Mouse (Mus musculus) midbrain, embryonic 10.5 days (tissue): ENCODE data around the gene Tut7. TPM values are rescaled to one million over a fixed set of nuclear protein-coding genes. Genes with fewer than 3 reads are reported as not detected.
A peak's percentile ranks its signal among the peaks of the same experiment; 100 is the strongest.

Experiments
- DNase-seq: peaks from one replicate; pipeline ENCODE4 v3.0.0-alpha.2; 2017; ENCODE audit warnings: low spot score
- H3K27ac ChIP-seq: fragments of 300-500 bp; sonication (generic); replicated peaks from 2 replicates; pipeline ENCODE4 v1.5.1; 2016; ENCODE audit warnings: mild to moderate bottlenecking
- H3K27me3 ChIP-seq: fragments of 300-500 bp; sonication (generic); 2 replicates; pipeline ENCODE4 v1.6.1; 2016; ENCODE audit warnings: low read depth, mild to moderate bottlenecking; ENCODE audit not compliant: poor library complexity, severe bottlenecking
- H3K36me3 ChIP-seq: fragments of 300-500 bp; sonication (generic); 2 replicates; pipeline ENCODE4 v1.6.1; 2016; ENCODE audit warnings: mild to moderate bottlenecking, moderate library complexity
- H3K4me1 ChIP-seq: fragments of 300-500 bp; sonication (generic); 2 replicates; pipeline ENCODE4 v1.6.1; 2016
- H3K4me3 ChIP-seq: fragments of 300-500 bp; sonication (generic); 2 replicates; pipeline ENCODE4 v1.5.1; 2016; ENCODE audit warnings: mild to moderate bottlenecking, moderate library complexity
- H3K9me3 ChIP-seq: fragments of 300-500 bp; sonication (generic); replicated peaks from 2 replicates; pipeline ENCODE4 v1.6.1; 2016; ENCODE audit warnings: mild to moderate bottlenecking
- WGBS: fragments of 180-500 bp; shearing (Covaris S2); methylation state at CpG from one replicate; pipeline ENCODE4 v1.1.7; 2016; 5-methylcytosine and 5-hydroxymethylcytosine counted together
- polyA plus RNA-seq: library from polyadenylated mRNA; unstranded; fragments of >200 nt; fragmentation: Nextera tagmentation; extraction: Ambion mirVana; gene quantifications from 2 replicates; pipeline ENCODE4 v1.2.1, GENCODE M21; 2016

The Tut7 gene
- polyA plus RNA-seq = 34.8 and 44.6 TPM in 2 replicates

DNA sequence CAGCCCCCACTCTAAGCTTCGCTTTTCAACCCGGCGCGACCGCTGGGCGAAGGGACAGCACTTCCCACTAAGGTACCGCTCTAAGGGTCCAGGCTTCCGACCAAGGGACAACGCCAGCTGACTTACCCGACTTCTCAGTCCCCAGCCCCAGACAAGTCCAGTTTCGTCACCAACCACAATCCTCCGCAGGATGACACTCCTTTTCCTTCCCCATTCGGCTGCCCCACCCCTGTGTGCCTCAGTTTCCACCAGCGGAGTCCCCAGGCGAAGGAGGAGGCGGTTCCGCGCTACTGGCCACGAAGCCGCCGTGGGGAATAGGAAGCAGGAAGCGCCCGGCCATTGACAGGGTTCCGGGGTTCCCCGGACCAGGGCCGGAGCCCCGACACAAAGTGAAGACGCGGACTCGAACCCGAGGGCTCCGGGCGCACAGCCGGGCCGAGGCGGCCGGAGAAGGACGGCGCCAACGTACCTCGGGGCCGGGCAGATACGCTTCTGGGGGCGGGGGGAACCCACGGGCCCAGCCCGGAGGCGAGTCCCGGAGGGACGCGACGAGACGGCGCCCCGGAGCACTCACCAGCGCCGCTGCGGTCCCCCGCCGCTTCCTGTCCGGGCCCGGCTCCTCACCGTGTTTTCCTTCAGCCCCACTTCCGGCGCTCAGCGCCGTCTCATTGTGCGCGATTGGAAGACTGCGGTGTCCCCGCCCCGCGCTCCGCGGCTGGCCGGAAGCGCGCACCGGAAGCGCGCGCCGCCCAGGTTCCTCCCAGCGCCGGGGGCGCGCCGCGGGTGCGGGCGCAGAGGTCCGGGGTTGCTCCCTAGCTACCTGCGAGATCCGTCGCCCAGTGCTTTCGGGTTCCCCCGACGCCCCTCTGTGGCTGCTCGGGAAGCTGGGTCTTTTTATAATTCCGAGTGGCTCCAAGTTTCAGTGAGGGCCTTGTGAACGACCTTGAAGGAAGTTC is at the start of gene Tut7:
Gene Tut7, minus strand, starts transcription at position 641 of the 956 bp plus-strand sequence.
- peak within 1 kb of the TSS; percentile 93 for H3K27ac ChIP-seq
- WGBS = under 1% methylated on average over 97 of the region's 100 CpGs

DNA sequence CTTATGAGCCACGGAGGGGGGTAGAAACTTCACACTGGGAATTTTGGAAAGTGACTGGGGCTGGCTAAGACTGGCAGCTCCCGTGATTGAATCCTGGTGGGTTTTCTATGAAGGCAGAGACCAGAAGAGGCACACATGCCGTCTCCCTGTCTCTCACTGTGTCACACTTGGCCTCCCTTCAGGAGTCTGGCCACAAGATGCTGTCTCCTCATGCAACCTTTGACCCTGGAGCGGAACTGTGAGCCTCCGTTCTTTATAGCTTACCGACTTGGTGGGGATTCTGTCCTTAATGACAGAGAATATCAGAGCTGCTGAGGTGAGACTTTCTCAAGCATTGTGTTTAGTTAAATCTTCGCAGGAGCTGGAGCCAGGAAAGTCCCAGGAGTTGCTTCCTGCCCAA is 49.5 kb upstream of the Tut7 start:
- WGBS = 65% methylated on average over 7 of the region's 7 CpGs

More for the DNA sequence above, at the start of gene Tut7:
- Histone ChIP-seq H3K4me1 (peaks cover 37% of the 10 kb centered on the region), H3K27me3 (no peaks in the 10 kb centered on the region), H3K36me3 (peaks cover 23% of the 10 kb centered on the region), H3K9me3 (no peaks in the 10 kb centered on the region), H3K4me3 (peak within 1 kb of the TSS; percentile 98)
- DNase-seq = peak; percentile 95

DNA sequence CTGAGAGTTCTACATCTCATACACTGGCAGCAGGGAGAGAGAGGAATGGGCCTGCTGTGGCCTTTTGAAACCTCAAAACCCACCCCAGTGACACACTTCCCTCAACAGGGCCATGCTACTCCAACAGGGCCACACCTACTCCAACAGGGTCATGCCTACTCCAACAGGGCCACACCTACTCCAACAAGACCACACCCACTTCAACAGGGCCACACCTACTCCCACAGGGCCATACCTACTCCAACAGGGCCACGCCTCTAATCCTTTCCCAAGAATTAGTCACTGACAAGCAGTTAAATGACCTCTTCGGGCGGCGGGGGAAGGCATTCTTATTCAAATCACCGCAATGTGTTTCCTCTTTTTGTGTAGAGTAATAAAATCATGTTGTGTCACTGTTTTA is 47.1 kb upstream of the Tut7 start:
- H3K9me3 ChIP-seq = no peaks in the 10 kb centered on the region
- H3K4me3 ChIP-seq = no peak overlapping the region
- no peaks in the 10 kb centered on the region for H3K36me3 ChIP-seq
- 91% methylated on average over 5 of the region's 5 CpGs for WGBS
- H3K4me1 ChIP-seq = 0 out of 2 replicates have a peak, but pooled peaks cover 3% of the 10 kb centered on the region
- no peak overlapping the region for H3K27ac ChIP-seq
- H3K27me3 ChIP-seq = no peaks in the 10 kb centered on the region
- DNase-seq = no peak

More for the DNA sequence above, 49.5 kb upstream of the Tut7 start:
- Histone ChIP-seq H3K36me3 (no peaks in the 10 kb centered on the region), H3K27ac (no peak overlapping the region), H3K4me1 (0 out of 2 replicates have a peak, but pooled peaks cover 3% of the 10 kb centered on the region), H3K27me3 (no peaks in the 10 kb centered on the region), H3K9me3 (no peaks in the 10 kb centered on the region), H3K4me3 (no peak overlapping the region)
- no peak for DNase-seq

DNA sequence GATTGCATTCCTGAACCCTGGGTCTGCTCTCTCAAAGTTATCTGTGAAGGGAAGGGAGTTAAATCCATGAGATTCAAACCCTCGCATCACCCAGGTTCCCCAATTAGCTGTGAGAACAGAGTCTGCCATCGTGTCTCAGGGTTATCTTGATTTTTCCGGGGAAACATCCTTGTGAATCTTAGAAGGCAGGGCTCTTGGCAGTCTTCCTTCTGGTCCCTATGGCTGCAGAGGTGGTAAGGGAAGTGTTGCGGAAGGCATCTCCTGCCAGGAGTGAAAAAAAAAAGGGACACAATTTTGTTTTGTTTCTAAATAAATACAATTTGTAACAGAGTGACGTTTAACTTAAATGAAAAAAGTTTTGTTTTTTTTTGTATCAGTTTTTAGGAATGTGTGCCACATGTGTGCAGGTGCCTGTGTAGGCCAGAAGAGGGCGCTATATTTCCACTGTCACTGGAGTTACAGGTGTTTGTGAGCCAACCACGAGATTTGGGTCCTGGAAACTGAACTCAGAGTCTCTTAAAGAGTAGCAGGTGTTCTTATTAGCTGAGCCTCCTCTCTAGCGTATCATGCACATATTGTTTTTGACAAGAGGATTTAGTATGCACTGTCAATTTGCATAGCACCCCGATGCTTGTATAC is 45.2 kb upstream of the Tut7 start:
- 0 out of 2 replicates have a peak, but pooled peaks cover 3% of the 10 kb centered on the region for H3K4me1 ChIP-seq
- DNase-seq = no peak
- 85% methylated on average over 9 of the region's 9 CpGs for WGBS
- H3K36me3 ChIP-seq = no peaks in the 10 kb centered on the region
- H3K27me3 ChIP-seq = no peaks in the 10 kb centered on the region
- H3K27ac ChIP-seq = no peak overlapping the region
- H3K4me3 ChIP-seq = no peak overlapping the region
- H3K9me3 ChIP-seq = no peaks in the 10 kb centered on the region

DNA sequence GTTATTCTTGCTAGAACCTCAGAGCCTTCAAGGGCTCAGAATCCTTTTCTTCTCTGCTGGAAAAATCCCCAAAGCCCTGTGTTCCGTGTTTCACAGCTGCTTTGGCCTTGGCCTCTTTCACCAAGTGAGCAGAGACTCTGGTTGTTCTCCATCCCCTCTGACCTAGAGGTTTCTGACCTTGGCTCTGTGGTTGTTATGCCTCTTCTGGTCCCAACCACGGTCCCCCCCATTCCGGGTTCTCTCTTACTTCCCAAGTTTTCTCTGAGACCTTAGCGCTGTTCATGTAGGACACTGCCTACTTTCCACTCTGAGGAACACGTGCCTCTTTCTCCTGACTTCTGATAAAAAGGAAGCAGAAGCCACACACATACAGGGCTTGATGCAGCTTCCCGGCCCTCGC is 44.2 kb upstream of the Tut7 start:
- no peaks in the 10 kb centered on the region for H3K27me3 ChIP-seq
- DNase-seq = no peak
- WGBS = 87% methylated on average over 7 of the region's 7 CpGs
- no peaks in the 10 kb centered on the region for H3K9me3 ChIP-seq
- no peak overlapping the region for H3K27ac ChIP-seq
- no peak overlapping the region for H3K4me3 ChIP-seq
- no peaks in the 10 kb centered on the region for H3K4me1 ChIP-seq
- no peaks in the 10 kb centered on the region for H3K36me3 ChIP-seq

DNA sequence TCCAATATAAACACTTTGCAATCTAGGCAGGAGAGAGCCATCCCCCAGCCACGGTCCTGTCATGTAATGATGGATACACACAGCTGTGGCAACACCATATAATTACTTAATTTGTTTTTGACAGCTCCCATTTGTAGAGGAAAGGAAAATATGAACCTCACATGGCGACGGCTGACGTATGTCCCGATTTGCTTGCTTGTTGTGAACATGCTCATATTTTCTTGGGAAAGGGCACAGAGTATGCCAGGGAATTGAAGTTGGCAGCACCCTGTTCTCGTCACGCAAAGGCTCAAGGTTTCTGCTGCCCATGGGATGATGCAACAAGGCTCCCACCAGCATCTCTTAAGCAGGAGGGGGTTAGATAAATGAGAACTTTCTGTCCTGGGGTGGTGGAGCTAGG is 36.6 kb upstream of the Tut7 start:
- Histone ChIP-seq H3K36me3 (no peaks in the 10 kb centered on the region), H3K27ac (no peak overlapping the region), H3K9me3 (0 out of 2 replicates have a peak, but pooled peaks cover 6% of the 10 kb centered on the region), H3K4me1 (no peaks in the 10 kb centered on the region), H3K4me3 (no peak overlapping the region), H3K27me3 (peaks cover 6% of the 10 kb centered on the region)
- no peak for DNase-seq
- 86% methylated on average over 7 of the region's 7 CpGs for WGBS

DNA sequence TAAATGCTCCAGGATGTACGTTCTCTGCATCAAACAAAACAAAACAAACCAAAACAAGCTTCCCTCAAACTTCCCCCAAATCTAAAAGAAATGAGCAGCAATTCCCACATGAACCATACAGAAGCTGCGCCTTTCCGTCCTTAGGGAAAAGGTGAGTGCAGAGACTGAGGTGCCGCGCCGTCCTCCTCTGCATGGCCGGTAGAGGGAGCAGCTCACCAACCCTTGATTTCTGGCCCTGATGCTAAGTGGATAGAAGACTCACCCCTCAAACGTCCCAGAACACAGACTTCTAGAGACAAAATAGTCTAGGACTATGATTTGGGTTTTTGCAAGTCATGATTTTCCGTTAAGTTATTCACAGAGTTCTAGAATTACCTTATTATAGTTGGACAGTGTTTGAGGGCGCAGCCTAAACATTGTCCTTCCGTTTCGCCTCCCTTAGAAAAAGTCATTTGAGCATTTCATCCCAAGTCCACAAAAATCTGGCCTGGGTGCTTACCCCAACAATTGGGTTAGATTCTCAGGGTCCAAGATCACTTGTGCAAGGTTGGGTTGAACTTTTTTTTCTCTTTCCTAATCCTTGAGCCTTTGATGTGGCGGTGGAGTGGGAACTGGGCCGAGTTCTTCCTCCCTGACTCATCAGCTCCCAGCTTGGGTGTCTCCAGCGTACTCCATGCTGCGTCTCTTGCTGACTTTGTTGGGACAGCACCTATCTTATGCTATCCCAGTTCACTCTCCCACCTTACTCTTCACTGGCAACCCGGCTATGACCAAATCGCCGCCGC is 33.5 kb upstream of the Tut7 start:
- H3K27me3 ChIP-seq = peaks cover 6% of the 10 kb centered on the region
- WGBS = 53% methylated on average over 20 of the region's 20 CpGs

DNA sequence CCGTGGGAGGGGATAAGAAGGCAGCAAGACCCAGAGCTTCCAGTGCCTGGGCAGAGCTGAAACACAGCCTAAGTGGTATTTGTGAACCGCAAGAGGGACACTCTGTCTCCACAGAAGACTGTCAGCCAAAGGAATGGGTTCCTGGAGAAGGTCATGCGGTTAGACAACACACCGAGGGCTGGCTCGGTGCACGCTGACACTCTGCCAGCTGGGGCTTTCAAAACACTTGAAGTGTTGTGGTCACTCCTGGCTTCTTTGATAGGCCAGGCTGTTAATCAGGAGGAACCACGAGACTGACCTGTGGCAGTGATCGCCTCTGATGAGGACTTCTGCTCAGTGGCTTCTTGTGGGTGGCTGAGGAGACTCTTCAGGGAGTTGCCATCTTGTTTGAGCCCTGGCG is 30.5 kb upstream of the Tut7 start:
- Histone ChIP-seq H3K4me3 (no peak overlapping the region), H3K4me1 (no peaks in the 10 kb centered on the region), H3K9me3 (0 out of 2 replicates have a peak, but pooled peaks cover 6% of the 10 kb centered on the region), H3K27me3 (peaks cover 6% of the 10 kb centered on the region), H3K36me3 (no peaks in the 10 kb centered on the region), H3K27ac (no peak overlapping the region)
- WGBS = 87% methylated on average over 9 of the region's 9 CpGs
- DNase-seq = no peak

More for the DNA sequence above, 33.5 kb upstream of the Tut7 start:
- Histone ChIP-seq H3K36me3 (no peaks in the 10 kb centered on the region), H3K27ac (no peak overlapping the region), H3K4me1 (no peaks in the 10 kb centered on the region), H3K4me3 (no peak overlapping the region), H3K9me3 (0 out of 2 replicates have a peak, but pooled peaks cover 6% of the 10 kb centered on the region)
- peak; percentile 63 for DNase-seq

DNA sequence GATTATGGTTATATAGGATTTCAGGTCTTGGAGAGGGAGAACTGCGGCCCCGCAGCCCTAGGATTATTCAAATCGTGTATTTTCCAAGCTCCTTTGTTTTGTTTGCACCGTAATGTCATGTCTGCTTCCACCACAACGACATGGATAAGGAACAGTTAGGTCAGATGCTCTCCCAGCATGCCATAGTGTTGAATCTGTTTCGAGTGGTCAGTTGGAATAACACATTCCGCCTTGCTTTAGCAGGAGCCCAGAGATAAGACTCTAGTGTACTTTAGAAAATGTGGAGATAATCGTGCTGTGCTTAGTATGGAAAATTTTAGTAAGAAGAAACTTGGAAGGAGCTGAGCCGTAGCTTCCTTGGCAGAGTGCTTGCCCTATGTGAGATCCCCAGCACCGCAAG is 27.4 kb upstream of the Tut7 start:
- DNase-seq = no peak
- H3K27ac ChIP-seq = no peak overlapping the region
- H3K9me3 ChIP-seq = no peaks in the 10 kb centered on the region
- H3K36me3 ChIP-seq = no peaks in the 10 kb centered on the region
- H3K4me1 ChIP-seq = no peaks in the 10 kb centered on the region
- peaks cover 3% of the 10 kb centered on the region for H3K27me3 ChIP-seq
- no peak overlapping the region for H3K4me3 ChIP-seq
- 86% methylated on average over 10 of the region's 10 CpGs for WGBS

DNA sequence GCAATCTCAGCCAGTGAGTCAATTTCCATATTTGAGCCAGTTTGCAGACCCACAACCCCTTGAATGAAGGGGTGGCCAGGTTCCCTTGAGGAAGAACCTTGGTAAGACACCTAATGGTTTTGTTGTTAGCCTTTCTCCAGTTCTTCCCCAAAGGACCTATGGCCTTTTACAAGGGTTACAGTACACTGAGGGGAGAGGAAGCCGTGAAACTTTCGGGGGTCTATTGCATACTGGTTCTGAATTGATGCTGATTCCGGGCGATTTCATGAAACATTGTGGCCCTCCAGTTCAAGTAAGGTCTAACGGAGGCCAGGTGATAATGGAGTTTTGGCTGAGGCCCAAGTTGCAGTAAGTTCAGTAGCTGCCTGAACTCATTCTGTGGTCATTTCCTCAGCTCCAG is 21.7 kb upstream of the Tut7 start:
- WGBS = 90% methylated on average over 5 of the region's 5 CpGs
- no peaks in the 10 kb centered on the region for H3K27me3 ChIP-seq

DNA sequence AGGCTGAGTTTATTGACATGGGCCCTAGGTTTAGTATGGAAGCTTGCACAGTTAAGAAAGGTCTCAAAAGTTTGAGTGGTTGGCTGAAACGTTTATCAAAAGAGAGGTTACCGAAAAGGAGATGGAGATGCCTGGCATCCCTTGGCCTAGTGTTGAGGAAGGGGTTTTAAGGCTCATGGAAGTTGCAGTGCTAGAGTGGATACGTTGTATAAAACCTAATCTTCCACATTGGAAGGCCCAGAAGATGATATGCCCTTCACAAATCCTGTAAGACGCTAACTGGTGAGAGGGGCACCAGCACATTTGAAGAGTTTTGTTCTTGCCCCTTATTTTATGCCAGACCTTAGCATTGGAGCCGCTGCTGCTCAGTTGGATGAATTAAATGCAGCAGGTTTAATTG is 21.0 kb upstream of the Tut7 start:
- WGBS = 87% methylated on average over 5 of the region's 5 CpGs
- H3K4me3 ChIP-seq = no peak overlapping the region
- DNase-seq = no peak

More for the DNA sequence above, 21.7 kb upstream of the Tut7 start:
- no peaks in the 10 kb centered on the region for H3K9me3 ChIP-seq
- DNase-seq = no peak
- H3K4me1 ChIP-seq = no peaks in the 10 kb centered on the region
- no peak overlapping the region for H3K27ac ChIP-seq
- H3K36me3 ChIP-seq = no peaks in the 10 kb centered on the region
- no peak overlapping the region for H3K4me3 ChIP-seq

More for the DNA sequence above, 21.0 kb upstream of the Tut7 start:
- Histone ChIP-seq H3K27ac (no peak overlapping the region), H3K4me1 (no peaks in the 10 kb centered on the region), H3K27me3 (no peaks in the 10 kb centered on the region), H3K9me3 (no peaks in the 10 kb centered on the region), H3K36me3 (no peaks in the 10 kb centered on the region)
